Mouse (Mus musculus) lung, embryonic 16.5 days (tissue): ENCODE data around the gene Cacng1. TPM values are rescaled to one million over a fixed set of nuclear protein-coding genes. Genes with fewer than 3 reads are reported as not detected.

Experiments
- ATAC-seq: fragments of 200-750 bp; cut with Nextera tagmentation; 2 replicates; pipeline ENCODE4 v1.8.0; 2017; ENCODE audit warnings: low read depth, mild to moderate bottlenecking, moderate library complexity
- H3K27ac ChIP-seq: fragments of 300-500 bp; sonication (generic); 2 replicates; pipeline ENCODE4 v1.5.1; 2014; ENCODE audit warnings: mild to moderate bottlenecking, control low read depth, low read length
- H3K27me3 ChIP-seq: fragments of 300-500 bp; sonication (generic); 2 replicates; pipeline ENCODE4 v1.6.1; 2014; ENCODE audit warnings: low read depth, low read length, mixed read lengths; ENCODE audit not compliant: control insufficient read depth, insufficient read depth
- H3K36me3 ChIP-seq: fragments of 300-500 bp; sonication (generic); 2 replicates; pipeline ENCODE4 v1.6.1; 2014; ENCODE audit warnings: low read length; ENCODE audit not compliant: control insufficient read depth, insufficient read depth
- H3K4me1 ChIP-seq: fragments of 300-500 bp; sonication (generic); replicated peaks from 2 replicates; pipeline ENCODE4 v1.6.1; 2014; ENCODE audit warnings: low read length, mixed read lengths; ENCODE audit not compliant: control insufficient read depth, insufficient read depth
- H3K4me2 ChIP-seq: fragments of 300-500 bp; sonication (generic); 2 replicates; pipeline ENCODE4 v1.6.1; 2014; ENCODE audit warnings: low read depth, low read length, control low read depth
- H3K4me3 ChIP-seq: fragments of 300-500 bp; sonication (generic); 2 replicates; pipeline ENCODE4 v1.5.1; 2014; ENCODE audit warnings: mild to moderate bottlenecking, low read length, control low read depth
- H3K9ac ChIP-seq: fragments of 300-500 bp; sonication (generic); 2 replicates; pipeline ENCODE4 v1.6.1; 2014; ENCODE audit warnings: low read length, control low read depth
- H3K9me3 ChIP-seq: fragments of 300-500 bp; sonication (generic); 2 replicates; pipeline ENCODE4 v1.6.1; 2016; ENCODE audit warnings: low read length; ENCODE audit not compliant: control insufficient read depth
- WGBS: fragments of 180-500 bp; shearing (Covaris S2); extraction: QIAGEN DNeasy Blood & Tissue Kit; methylation state at CpG from one replicate; pipeline ENCODE4 v1.1.7; 2014; 5-methylcytosine and 5-hydroxymethylcytosine counted together
- polyA plus RNA-seq: library from polyadenylated mRNA; unstranded; fragments of >200 nt; fragmentation: Nextera tagmentation; extraction: Ambion mirVana; gene quantifications from 2 replicates; pipeline ENCODE4 v1.2.1, GENCODE M21; 2015

Gene Cacng1
- polyA plus RNA-seq, result 1.0 and 2.5 TPM in 2 replicates

- Histone ChIP-seq H3K4me3 (no peak within 1 kb of the TSS), H3K36me3 (no peaks in the 10 kb centered on the region), H3K4me1 (no peaks in the 10 kb centered on the region), H3K4me2 (no peak within 1 kb of the TSS), H3K27ac (no peak within 1 kb of the TSS), H3K9me3 (no peaks in the 10 kb centered on the region), H3K27me3 (no peaks in the 10 kb centered on the region; the same call in 1 of the 2 replicates), H3K9ac (no peak within 1 kb of the TSS)
- WGBS, result 69% methylated on average over 16 of the region's 16 CpGs
- ATAC-seq, result no peak
Observed at GRCm38 (mm10) chr11:107716332-107716938, at the start of gene Cacng1. Cacng1 (minus strand) TSS chr11:107716522.

GRCm38 (mm10) chr11:107762688-107763460 lies 46.6 kb upstream of the Cacng1 start:
- 40% methylated on average over 8 of the region's 8 CpGs for WGBS
- H3K27ac ChIP-seq, result no peak overlapping the region
- ATAC-seq, result no peak
- no peaks in the 10 kb centered on the region for H3K36me3 ChIP-seq
- no peaks in the 10 kb centered on the region for H3K27me3 ChIP-seq
- H3K9ac ChIP-seq, result no peak overlapping the region
- no peaks in the 10 kb centered on the region for H3K9me3 ChIP-seq
- H3K4me2 ChIP-seq, result no peak overlapping the region
- H3K4me3 ChIP-seq, result no peak overlapping the region
- H3K4me1 ChIP-seq, result peaks cover 6% of the 10 kb centered on the region

DNA sequence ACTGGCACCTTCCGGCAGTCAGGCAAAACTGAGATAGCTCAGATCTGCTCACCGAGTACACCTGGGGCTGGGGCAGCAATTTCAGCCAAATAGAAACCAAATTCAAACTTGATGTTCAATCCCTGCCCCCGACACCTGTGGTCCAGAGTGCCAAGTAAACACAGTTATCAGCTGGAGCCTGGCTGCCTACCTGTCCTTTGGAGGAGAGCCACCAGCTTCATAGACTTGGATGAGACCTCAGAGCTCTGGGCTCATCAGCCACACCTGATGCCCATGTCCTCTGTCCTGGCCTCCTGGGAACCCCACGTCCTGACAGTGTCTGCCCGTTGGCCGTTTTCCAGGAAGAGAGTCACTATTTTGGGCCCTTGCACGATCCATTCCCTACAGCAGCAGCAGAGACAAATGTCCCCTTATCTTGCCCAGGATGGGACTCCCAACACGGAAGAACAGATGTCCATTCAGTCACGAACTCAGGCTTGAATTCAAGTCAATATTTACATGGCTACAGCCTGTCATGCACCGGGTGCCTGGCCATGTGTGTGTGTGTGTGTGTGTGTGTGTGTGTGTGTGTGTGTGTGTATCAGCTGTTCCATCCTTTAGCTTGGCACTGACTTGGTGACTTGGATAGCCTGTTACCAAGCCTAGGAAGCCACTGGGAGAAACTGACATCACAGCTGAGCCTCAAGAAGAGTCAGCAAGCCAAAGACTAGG lies 45.6 kb upstream of the Cacng1 start:
- Histone ChIP-seq H3K4me1 (peaks cover 6% of the 10 kb centered on the region), H3K4me2 (no peak overlapping the region), H3K36me3 (no peaks in the 10 kb centered on the region), H3K27ac (no peak overlapping the region), H3K4me3 (no peak overlapping the region), H3K9ac (no peak overlapping the region), H3K27me3 (no peaks in the 10 kb centered on the region), H3K9me3 (no peaks in the 10 kb centered on the region)
- WGBS, result 38% methylated on average over 10 of the region's 10 CpGs
- no peak for ATAC-seq

DNA sequence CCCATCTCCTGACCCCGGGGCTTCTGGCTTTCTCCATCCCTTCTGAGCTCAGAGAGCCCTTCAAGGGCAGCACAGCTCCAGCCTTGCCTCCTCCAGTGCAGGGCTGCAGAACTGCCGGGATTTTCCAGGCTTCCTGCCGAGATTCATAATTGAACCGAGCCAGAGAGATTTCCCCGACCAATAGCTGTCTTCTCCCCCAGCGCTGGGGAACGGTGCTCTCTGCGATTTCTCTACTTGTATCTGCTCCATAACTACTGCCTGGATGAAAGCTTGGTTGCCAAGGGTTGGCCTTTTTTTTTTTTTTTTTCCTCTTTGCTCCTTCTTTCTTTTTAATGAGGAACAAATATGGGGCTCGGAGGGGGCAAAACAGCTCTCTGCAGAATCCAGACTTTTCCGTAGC lies 43.7 kb upstream of the Cacng1 start:
- Histone ChIP-seq H3K4me3 (no peak overlapping the region), H3K27me3 (no peaks in the 10 kb centered on the region), H3K9ac (no peak overlapping the region), H3K36me3 (no peaks in the 10 kb centered on the region), H3K4me1 (peaks cover 6% of the 10 kb centered on the region), H3K4me2 (no peak overlapping the region), H3K27ac (no peak overlapping the region), H3K9me3 (no peaks in the 10 kb centered on the region)
- ATAC-seq, result no peak
- 64% methylated on average over 10 of the region's 10 CpGs for WGBS

DNA sequence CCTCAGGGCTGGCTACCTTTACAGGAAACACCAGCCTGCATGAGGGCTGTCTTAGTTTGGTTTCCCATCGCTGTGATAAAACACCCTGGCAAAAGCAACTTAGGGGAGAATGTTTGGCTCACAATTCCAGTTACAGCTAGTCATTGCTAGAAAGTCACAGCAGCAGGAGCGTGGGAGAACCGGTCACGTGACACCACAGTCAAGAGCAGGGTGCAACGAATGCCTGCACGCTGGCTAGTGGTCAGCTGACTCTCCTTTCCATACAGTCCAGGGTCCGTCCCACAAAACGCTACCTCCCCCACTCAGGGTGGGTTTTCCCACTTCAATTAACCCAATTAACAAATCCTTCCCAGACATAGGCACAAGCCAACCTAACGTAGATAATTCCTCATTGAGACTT lies 43.2 kb upstream of the Cacng1 start:
- no peak overlapping the region for H3K4me2 ChIP-seq
- no peak overlapping the region for H3K4me3 ChIP-seq
- peaks cover 6% of the 10 kb centered on the region for H3K4me1 ChIP-seq
- no peaks in the 10 kb centered on the region for H3K36me3 ChIP-seq
- H3K27me3 ChIP-seq, result no peaks in the 10 kb centered on the region
- no peaks in the 10 kb centered on the region for H3K9me3 ChIP-seq
- 76% methylated on average over 9 of the region's 9 CpGs for WGBS
- H3K9ac ChIP-seq, result no peak overlapping the region
- H3K27ac ChIP-seq, result no peak overlapping the region
- no peak for ATAC-seq

- Histone ChIP-seq H3K27ac (no peak overlapping the region), H3K4me1 (no peaks in the 10 kb centered on the region), H3K4me3 (no peak overlapping the region), H3K9ac (no peak overlapping the region), H3K27me3 (no peaks in the 10 kb centered on the region), H3K9me3 (no peaks in the 10 kb centered on the region), H3K4me2 (no peak overlapping the region), H3K36me3 (no peaks in the 10 kb centered on the region)
- 84% methylated on average over 5 of the region's 5 CpGs for WGBS
- ATAC-seq, result no peak
Observed at GRCm38 (mm10) chr11:107749114-107749513, 32.8 kb upstream of the Cacng1 start.

- Histone ChIP-seq H3K4me2 (no peak overlapping the region), H3K9me3 (no peaks in the 10 kb centered on the region), H3K9ac (no peak overlapping the region), H3K27ac (no peak overlapping the region), H3K27me3 (no peaks in the 10 kb centered on the region), H3K4me3 (no peak overlapping the region), H3K4me1 (no peaks in the 10 kb centered on the region), H3K36me3 (no peaks in the 10 kb centered on the region)
- 74% methylated on average over 5 of the region's 5 CpGs for WGBS
- no peak for ATAC-seq
Observed at GRCm38 (mm10) chr11:107748243-107749035, 32.1 kb upstream of the Cacng1 start.

DNA sequence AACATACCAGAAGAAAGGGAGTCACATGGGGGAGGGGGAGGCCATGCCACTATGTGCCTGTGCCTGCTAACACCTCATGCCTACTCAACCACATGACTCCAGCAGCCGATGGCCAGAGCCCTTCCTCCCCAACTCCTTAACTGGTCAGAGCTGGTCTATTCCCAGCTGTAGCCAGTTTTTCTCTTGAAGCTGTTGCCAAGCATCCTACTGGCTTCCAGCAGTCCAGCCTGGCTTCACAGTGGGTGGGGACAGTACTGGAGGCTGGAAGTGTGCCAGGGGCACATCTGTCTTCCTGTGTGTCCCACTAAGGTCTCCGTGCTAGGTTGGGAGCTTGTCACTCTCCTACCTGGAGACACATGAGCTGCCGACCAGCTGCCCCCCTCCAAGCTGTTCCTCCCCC lies 26.8 kb upstream of the Cacng1 start:
- WGBS, result 39% methylated on average over 3 of the region's 3 CpGs
- H3K4me2 ChIP-seq, result no peak overlapping the region
- no peaks in the 10 kb centered on the region for H3K36me3 ChIP-seq
- H3K4me1 ChIP-seq, result no peaks in the 10 kb centered on the region
- ATAC-seq, result no peak
- no peak overlapping the region for H3K27ac ChIP-seq
- H3K27me3 ChIP-seq, result no peaks in the 10 kb centered on the region
- no peak overlapping the region for H3K9ac ChIP-seq
- no peak overlapping the region for H3K4me3 ChIP-seq
- no peaks in the 10 kb centered on the region for H3K9me3 ChIP-seq
